Mouse (Mus musculus) E14TG2a.4 (cell line): Measurements from ENCODE around the gene Ttll3.

Experiments used
- H3K27me3 ChIP-seq: 2 replicates; pipeline ENCODE4 v1.6.1; 2014; ENCODE audit warnings: low read length, control low read depth; ENCODE audit not compliant: insufficient read depth
- H3K36me3 ChIP-seq: 2 replicates; pipeline ENCODE4 v1.6.1; 2014; ENCODE audit warnings: low read length, control low read depth; ENCODE audit not compliant: insufficient read depth
- H3K4me1 ChIP-seq: replicated peaks from 2 replicates; pipeline ENCODE4 v1.6.1; 2014; ENCODE audit warnings: low read depth, low read length, control low read depth
- H3K4me3 ChIP-seq: replicated peaks from 2 replicates; pipeline ENCODE4 v1.5.1; 2014; ENCODE audit warnings: mild to moderate bottlenecking, low read length
- H3K9me3 ChIP-seq: 2 replicates; pipeline ENCODE4 v1.6.1; 2014; ENCODE audit warnings: low read length, control low read depth
- CTCF ChIP-seq: conservative IDR thresholded peaks from 2 replicates; pipeline ENCODE4 v1.5.1; 2014; ENCODE audit warnings: low read length
- NANOG ChIP-seq: IDR thresholded peaks from 2 replicates; pipeline ENCODE4 v1.6.1; 2014; ENCODE audit warnings: borderline replicate concordance, low read length, mixed read lengths
- POU5F1 ChIP-seq: IDR thresholded peaks from 2 replicates; pipeline ENCODE4 v1.6.1; 2014; ENCODE audit warnings: low read length, borderline replicate concordance

The Ttll3 gene

DNA sequence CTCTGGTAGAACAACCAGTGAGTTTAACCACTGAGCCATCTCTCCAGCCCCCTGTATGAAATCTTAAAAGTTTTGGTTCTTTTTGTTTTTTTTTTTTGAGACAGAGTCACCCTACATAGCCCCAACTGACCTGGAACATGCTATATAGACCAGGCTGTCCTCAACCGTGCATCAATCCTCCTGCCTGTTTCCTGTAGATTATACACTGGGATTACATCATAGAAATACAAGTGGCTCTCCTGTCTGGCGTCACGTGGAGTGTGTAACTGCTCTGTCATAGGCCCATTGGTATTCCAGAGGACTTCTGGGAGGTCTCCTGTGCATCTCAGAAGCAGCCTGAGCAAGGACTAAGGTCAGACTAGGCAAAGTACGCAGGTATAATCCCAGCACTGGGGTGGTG lies 33.9 kb downstream of the Ttll3 start:
- Histone ChIP-seq H3K27me3 (peaks cover 5% of the 10 kb centered on the region; the same call in 1 of the 2 replicates), H3K4me1 (peaks cover 28% of the 10 kb centered on the region), H3K9me3 (no peaks in the 10 kb centered on the region), H3K36me3 (no peaks in the 10 kb centered on the region), H3K4me3 (no peak overlapping the region)
- TF ChIP-seq CTCF: no peak
- no peak for TF ChIP-seq POU5F1
- TF ChIP-seq NANOG: no peak

GRCm38 (mm10) chr6:113424187-113424586 lies 35.1 kb downstream of the Ttll3 start:
- Histone ChIP-seq H3K9me3 (no peaks in the 10 kb centered on the region), H3K4me3 (no peak overlapping the region), H3K27me3 (peaks cover 12% of the 10 kb centered on the region; the same call in 1 of the 2 replicates), H3K36me3 (no peaks in the 10 kb centered on the region), H3K4me1 (peaks cover 25% of the 10 kb centered on the region)
- TF ChIP-seq CTCF (no peak), POU5F1 (no peak), NANOG (no peak)

DNA sequence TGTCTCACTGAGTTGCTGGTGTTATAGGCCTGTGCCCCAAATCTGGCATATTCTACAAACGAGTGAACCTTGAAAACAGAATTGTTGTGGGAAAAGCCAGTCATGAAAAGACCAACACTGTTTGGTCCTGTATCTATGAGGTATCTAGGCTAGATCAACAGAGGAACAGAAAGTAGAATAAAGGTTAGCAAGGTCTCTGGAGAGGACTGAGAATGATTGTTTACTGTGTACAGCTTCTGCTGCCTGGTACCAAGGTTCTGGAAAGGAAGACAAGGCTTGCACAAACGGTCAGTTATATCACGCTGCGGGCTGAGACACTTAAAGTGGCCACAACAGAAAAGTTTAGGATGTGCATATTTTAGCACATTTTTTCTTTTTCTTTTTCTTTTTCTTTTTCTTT lies 37.6 kb downstream of the Ttll3 start:
- no peak for TF ChIP-seq NANOG
- no peak for TF ChIP-seq POU5F1
- no peak for TF ChIP-seq CTCF
- H3K4me1 ChIP-seq: peaks cover 12% of the 10 kb centered on the region
- no peak overlapping the region for H3K4me3 ChIP-seq
- no peaks in the 10 kb centered on the region for H3K36me3 ChIP-seq
- peaks cover 14% of the 10 kb centered on the region; the same call in 1 of the 2 replicates for H3K27me3 ChIP-seq
- no peaks in the 10 kb centered on the region for H3K9me3 ChIP-seq

DNA sequence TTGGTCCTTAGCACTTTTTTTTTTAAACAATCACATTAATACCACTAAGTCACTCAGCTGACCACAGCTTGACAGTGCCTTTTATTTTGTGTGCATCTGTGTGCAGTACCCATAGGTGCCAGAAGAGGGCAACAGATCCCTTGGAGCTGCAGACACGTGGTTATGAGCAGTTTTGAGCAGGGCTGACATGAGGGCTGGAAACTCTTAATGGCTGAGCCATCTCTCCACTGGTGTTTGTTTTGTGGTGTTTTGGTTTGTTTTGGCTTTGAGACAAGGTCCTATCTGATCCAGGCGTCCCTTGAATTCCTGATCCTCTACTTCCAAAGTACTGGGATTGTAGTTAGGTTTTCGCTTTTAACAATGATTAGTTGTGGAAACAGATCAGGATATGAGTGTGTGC lies 38.3 kb downstream of the Ttll3 start:
- no peak overlapping the region for H3K4me3 ChIP-seq
- H3K27me3 ChIP-seq: peaks cover 14% of the 10 kb centered on the region; the same call in 1 of the 2 replicates
- TF ChIP-seq NANOG (no peak), CTCF (peak; percentile 97)
- no peaks in the 10 kb centered on the region for H3K9me3 ChIP-seq
- no peaks in the 10 kb centered on the region for H3K36me3 ChIP-seq
- peaks cover 16% of the 10 kb centered on the region for H3K4me1 ChIP-seq

DNA sequence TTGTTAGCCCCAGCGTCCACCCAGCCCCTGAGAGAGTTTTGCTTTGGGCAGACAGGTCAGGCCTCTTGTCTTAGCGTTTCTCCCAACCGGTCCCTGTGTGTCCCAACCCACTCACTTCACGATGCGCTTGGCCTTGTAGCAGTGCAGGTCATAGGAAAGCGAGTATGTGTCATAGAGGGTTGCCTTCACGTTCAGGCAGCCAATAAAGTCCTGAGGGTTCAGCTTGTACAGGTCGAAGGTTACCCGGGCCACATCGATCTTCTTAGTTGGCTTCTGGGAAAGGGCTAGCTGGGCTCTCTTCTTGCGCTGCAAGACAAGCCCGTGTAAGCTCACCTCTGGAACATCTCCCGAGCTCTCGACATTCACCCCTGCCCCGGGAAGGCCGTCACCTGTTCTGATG lies 38.9 kb downstream of the Ttll3 start:
- no peaks in the 10 kb centered on the region for H3K9me3 ChIP-seq
- H3K36me3 ChIP-seq: no peaks in the 10 kb centered on the region
- H3K4me3 ChIP-seq: no peak overlapping the region
- TF ChIP-seq POU5F1 (no peak), NANOG (no peak), CTCF (no peak)
- peaks cover 19% of the 10 kb centered on the region for H3K4me1 ChIP-seq
- H3K27me3 ChIP-seq: peaks cover 14% of the 10 kb centered on the region; the same call in 1 of the 2 replicates

GRCm38 (mm10) chr6:113429965-113430364 lies 40.9 kb downstream of the Ttll3 start:
- Histone ChIP-seq H3K27me3 (peaks cover 19% of the 10 kb centered on the region), H3K4me1 (peaks cover 21% of the 10 kb centered on the region), H3K4me3 (no peak overlapping the region), H3K36me3 (no peaks in the 10 kb centered on the region), H3K9me3 (no peaks in the 10 kb centered on the region)
- TF ChIP-seq POU5F1: no peak
- no peak for TF ChIP-seq CTCF
- TF ChIP-seq NANOG: no peak

GRCm38 (mm10) chr6:113430846-113431245 lies 41.8 kb downstream of the Ttll3 start:
- Histone ChIP-seq H3K36me3 (no peaks in the 10 kb centered on the region), H3K9me3 (no peaks in the 10 kb centered on the region), H3K27me3 (peaks cover 24% of the 10 kb centered on the region), H3K4me3 (no peak overlapping the region), H3K4me1 (peaks cover 21% of the 10 kb centered on the region)
- TF ChIP-seq POU5F1 (no peak), CTCF (no peak), NANOG (no peak)

GRCm38 (mm10) chr6:113431801-113432200 lies 42.7 kb downstream of the Ttll3 start:
- Histone ChIP-seq H3K4me1 (peaks cover 21% of the 10 kb centered on the region), H3K9me3 (no peaks in the 10 kb centered on the region), H3K4me3 (no peak overlapping the region), H3K27me3 (peaks cover 24% of the 10 kb centered on the region), H3K36me3 (no peaks in the 10 kb centered on the region)
- TF ChIP-seq CTCF (no peak), NANOG (no peak), POU5F1 (no peak)

DNA sequence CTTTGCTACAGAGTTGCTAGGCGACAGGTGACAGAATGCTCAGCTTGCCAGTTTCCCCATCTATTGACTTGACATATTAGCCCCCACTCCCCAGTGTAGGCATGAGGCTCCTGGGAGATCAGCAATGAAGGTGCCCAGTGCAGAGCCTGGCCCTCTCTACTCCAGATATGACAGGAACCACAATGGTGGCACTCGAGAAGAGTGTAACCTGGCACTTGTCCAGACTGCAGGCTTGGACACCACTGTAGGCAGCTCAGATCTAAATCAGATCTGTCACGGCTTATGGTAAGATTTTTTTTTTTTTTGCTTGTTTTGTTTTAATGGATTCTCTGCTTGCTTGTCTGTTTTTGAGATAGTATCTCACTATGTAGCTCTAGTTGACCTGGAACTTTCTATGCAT lies 44.6 kb downstream of the Ttll3 start:
- Histone ChIP-seq H3K36me3 (no peaks in the 10 kb centered on the region), H3K27me3 (peaks cover 16% of the 10 kb centered on the region), H3K9me3 (no peaks in the 10 kb centered on the region), H3K4me3 (no peak overlapping the region), H3K4me1 (peaks cover 9% of the 10 kb centered on the region)
- no peak for TF ChIP-seq CTCF
- no peak for TF ChIP-seq POU5F1
- TF ChIP-seq NANOG: no peak
